Mouse (Mus musculus): ENCODE measurements around the gene Arcn1. TPM values are rescaled to one million over a fixed set of nuclear protein-coding genes. Genes with fewer than 3 reads are reported as not detected.

Arcn1 gene
- polyA plus RNA-seq, 1 experiment from 2014 or later, result 98.1 TPM

DNA sequence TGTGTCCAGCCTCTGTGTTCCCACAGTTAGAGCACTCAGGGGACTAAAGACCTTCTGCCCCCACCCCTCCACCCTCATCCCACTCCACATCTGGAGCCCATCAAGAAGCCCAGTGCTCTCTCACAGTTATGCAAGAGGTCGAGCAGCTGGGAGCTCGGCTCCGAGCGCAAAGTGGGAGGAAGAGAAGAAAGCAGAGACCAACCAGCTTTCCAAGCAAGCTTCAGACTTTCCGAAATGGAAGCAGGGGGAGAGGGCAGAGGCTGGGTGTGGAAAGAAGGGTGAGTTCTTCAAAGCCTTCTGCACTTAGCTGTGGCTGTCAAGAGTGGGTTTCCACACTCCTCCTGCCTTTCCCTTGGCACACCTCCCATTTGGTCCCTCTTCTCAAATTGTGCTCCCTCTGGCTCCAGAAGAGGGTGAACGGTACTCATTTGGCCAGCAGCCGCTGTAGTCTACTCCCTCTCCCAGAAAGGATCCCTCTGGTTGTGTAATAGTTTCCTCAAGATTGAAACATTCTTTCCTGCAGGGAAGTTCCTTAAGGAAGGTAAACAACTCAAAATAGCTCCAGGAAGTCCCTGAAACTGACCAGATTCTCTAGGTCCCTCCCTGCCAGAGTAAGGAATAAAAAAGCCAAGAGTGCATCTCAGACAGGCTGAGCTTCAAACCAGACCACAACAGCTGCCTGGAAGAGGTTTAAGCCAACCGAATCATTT lies 30.2 kb downstream of the Arcn1 start:
- Histone ChIP-seq H3K4me1 (replicated peaks; ENCODE audit: control insufficient read depth, insufficient read depth) (peaks cover 4% of the 10 kb centered on the region), H3K9me3 (ENCODE audit: control insufficient read depth, low read length) (no peaks in the 10 kb centered on the region), H3K4me2 (replicated peaks; ENCODE audit: low read depth) (no peak overlapping the region), H3K27me3 (ENCODE audit: control insufficient read depth, insufficient read depth, low read length) (no peaks in the 10 kb centered on the region), H3K4me3 (ENCODE audit: low read depth, low read length) (no peak overlapping the region), H3K27ac (replicated peaks) (peak overlapping the region; percentile 89), H3K9ac (ENCODE audit: low read length) (no peak overlapping the region), H3K36me3 (ENCODE audit: control insufficient read depth, insufficient read depth, low read length) (no peaks in the 10 kb centered on the region)
- DNase-seq (ENCODE audit: low spot score) (no peak), ATAC-seq (ENCODE audit: low FRiP score, low TSS enrichment) (peak; percentile 38; the same call in 1 of the 2 replicates)
- 37% methylated on average over 8 of the region's 8 CpGs for WGBS
- TF ChIP-seq EP300 (optimal IDR thresholded peaks at IDR 0.05) (no peak), CTCF (IDR thresholded peaks at IDR 0.05; ENCODE audit: low read depth) (peak; percentile 26)

DNA sequence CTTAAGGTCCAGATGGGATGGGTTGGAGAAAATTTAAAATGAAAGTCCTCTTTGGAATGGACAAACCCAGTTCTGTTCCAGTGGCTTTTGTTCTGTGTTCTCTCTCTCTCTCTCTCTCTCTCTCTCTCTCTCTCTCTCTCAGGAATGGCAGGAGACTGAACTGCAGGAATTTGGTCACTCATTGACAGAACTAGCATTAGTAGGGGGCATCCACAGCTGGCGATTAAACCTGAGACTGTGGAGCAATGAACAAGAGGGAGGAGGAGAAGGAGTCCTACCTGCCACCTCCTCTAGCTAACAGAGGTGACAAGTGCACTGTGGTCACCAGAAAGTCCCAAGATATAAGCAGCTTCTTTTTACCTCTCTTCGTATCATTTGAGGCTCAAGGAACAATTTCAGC lies 31.3 kb downstream of the Arcn1 start:
- 0 out of 2 replicates have a peak overlapping the region, but pooled peaks have one; percentile 13 for H3K27ac ChIP-seq (replicated peaks)
- no peaks in the 10 kb centered on the region for H3K9me3 ChIP-seq (ENCODE audit: control insufficient read depth, low read length)
- no peak overlapping the region for H3K9ac ChIP-seq (ENCODE audit: low read length)
- H3K4me3 ChIP-seq (ENCODE audit: low read depth, low read length), result no peak overlapping the region
- H3K36me3 ChIP-seq (ENCODE audit: control insufficient read depth, insufficient read depth, low read length), result no peaks in the 10 kb centered on the region
- no peak for DNase-seq (ENCODE audit: low spot score)
- 68% methylated on average over 2 of the region's 2 CpGs for WGBS
- H3K4me1 ChIP-seq (replicated peaks; ENCODE audit: control insufficient read depth, insufficient read depth), result peaks cover 4% of the 10 kb centered on the region
- ATAC-seq (ENCODE audit: low FRiP score, low TSS enrichment), result no peak
- no peak for TF ChIP-seq CTCF (IDR thresholded peaks at IDR 0.05; ENCODE audit: low read depth)
- TF ChIP-seq EP300 (optimal IDR thresholded peaks at IDR 0.05), result no peak
- no peak overlapping the region for H3K4me2 ChIP-seq (replicated peaks; ENCODE audit: low read depth)
- H3K27me3 ChIP-seq (ENCODE audit: control insufficient read depth, insufficient read depth, low read length), result no peaks in the 10 kb centered on the region

DNA sequence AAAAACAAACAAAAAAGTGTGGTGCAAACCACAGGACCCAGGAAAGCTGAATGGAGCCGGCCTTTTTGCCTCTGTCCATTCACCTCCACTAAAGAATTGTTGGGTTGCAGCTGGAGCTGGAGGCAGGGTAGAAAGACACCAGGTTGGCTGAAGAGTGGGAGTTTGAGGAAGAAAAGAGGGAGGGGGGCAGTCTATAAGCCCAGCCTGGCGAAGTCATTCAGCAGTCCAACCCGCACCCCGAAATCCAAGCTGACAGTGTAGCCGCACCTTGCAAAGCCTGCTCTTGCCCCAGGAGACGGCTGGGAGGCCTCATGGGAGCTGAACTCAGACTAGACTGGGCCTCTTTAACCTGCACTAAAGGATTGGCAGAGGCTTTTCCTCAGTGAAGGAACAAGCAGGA lies 31.8 kb downstream of the Arcn1 start:
- H3K4me2 ChIP-seq (replicated peaks; ENCODE audit: low read depth), result no peak overlapping the region
- H3K27me3 ChIP-seq (ENCODE audit: control insufficient read depth, insufficient read depth, low read length), result no peaks in the 10 kb centered on the region
- ATAC-seq (ENCODE audit: low FRiP score, low TSS enrichment), result no peak
- TF ChIP-seq CTCF (IDR thresholded peaks at IDR 0.05; ENCODE audit: low read depth), result no peak
- no peak for TF ChIP-seq EP300 (optimal IDR thresholded peaks at IDR 0.05)
- H3K27ac ChIP-seq (replicated peaks), result 0 out of 2 replicates have a peak overlapping the region, but pooled peaks have one; percentile 13
- no peak for DNase-seq (ENCODE audit: low spot score)
- H3K9ac ChIP-seq (ENCODE audit: low read length), result no peak overlapping the region
- H3K4me1 ChIP-seq (replicated peaks; ENCODE audit: control insufficient read depth, insufficient read depth), result peaks cover 4% of the 10 kb centered on the region
- WGBS, result 74% methylated on average over 6 of the region's 6 CpGs
- no peaks in the 10 kb centered on the region for H3K9me3 ChIP-seq (ENCODE audit: control insufficient read depth, low read length)
- no peak overlapping the region for H3K4me3 ChIP-seq (ENCODE audit: low read depth, low read length)
- no peaks in the 10 kb centered on the region for H3K36me3 ChIP-seq (ENCODE audit: control insufficient read depth, insufficient read depth, low read length)

DNA sequence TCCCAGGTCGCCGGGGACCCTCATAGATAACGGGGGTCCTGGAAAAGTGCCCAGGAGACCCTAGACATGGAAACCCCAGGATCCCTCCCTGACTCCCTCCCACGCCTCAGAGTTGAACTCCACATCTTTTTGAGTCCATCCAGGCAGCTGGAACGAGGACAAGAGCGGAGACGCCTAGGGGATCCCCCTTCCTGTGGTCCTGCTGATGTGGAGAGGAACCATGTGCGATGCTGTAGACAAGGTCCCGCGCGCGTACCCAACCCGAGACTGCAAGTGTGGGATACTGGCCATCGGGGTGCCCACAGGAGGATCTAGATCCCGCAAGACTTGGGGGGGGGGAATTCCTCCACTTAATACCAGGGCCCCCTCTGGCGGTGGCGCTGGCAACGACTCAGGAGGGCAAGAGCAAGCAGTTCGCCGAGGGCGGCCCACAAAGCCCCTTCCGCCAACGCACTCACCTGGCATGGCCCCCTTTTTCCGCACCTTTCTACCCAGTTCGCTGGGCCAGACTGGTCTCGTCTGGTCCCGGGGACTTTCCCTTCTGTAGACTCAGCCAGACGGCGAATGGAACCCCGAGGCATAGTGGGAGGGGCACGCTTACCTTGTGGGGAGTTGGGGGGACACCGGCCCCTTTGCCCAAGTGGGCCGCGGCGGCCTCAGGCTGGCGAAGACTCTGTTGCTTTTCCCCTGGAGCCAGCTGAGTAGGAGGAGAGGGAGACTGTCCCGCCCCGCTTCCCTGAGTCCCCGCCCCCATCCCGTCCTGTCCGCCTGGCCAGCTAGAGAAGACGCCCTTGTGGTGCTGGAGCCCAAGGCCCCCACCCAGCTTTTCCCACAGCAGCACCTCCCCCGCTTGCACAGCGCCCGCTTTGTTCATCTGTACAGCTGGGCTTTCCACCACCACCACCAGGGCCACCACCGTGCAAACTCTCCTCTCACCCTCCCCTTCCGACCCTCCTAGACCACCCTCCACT lies 32.8 kb downstream of the Arcn1 start, which contains the start of gene Phldb1:
Gene Phldb1, minus strand, starts transcription at position 675 of the 971 bp plus-strand sequence.
- ATAC-seq (ENCODE audit: low FRiP score, low TSS enrichment) (peak; percentile 74), DNase-seq (ENCODE audit: low spot score) (peak; percentile 80)
- Histone ChIP-seq H3K27me3 (ENCODE audit: control insufficient read depth, insufficient read depth, low read length) (no peaks in the 10 kb centered on the region), H3K36me3 (ENCODE audit: control insufficient read depth, insufficient read depth, low read length) (no peaks in the 10 kb centered on the region), H3K4me1 (replicated peaks; ENCODE audit: control insufficient read depth, insufficient read depth) (peaks cover 4% of the 10 kb centered on the region), H3K4me3 (ENCODE audit: low read depth, low read length) (peak within 1 kb of the TSS; percentile 63), H3K9ac (ENCODE audit: low read length) (peak within 1 kb of the TSS; percentile 65), H3K27ac (replicated peaks) (peak within 1 kb of the TSS; percentile 79), H3K4me2 (replicated peaks; ENCODE audit: low read depth) (peak within 1 kb of the TSS; percentile 77), H3K9me3 (ENCODE audit: control insufficient read depth, low read length) (no peaks in the 10 kb centered on the region)
- WGBS, result 1% methylated on average over 39 of the region's 47 CpGs
- TF ChIP-seq EP300 (optimal IDR thresholded peaks at IDR 0.05), result no peak
- peak; percentile 70 for TF ChIP-seq CTCF (IDR thresholded peaks at IDR 0.05; ENCODE audit: low read depth)

- WGBS, result 1% methylated on average over 76 of the region's 79 CpGs
- Histone ChIP-seq H3K4me1 (replicated peaks; ENCODE audit: control insufficient read depth, insufficient read depth) (peaks cover 4% of the 10 kb centered on the region), H3K9ac (ENCODE audit: low read length) (peak overlapping the region; percentile 65), H3K27ac (replicated peaks) (peak overlapping the region; percentile 79), H3K27me3 (ENCODE audit: control insufficient read depth, insufficient read depth, low read length) (no peaks in the 10 kb centered on the region), H3K4me2 (replicated peaks; ENCODE audit: low read depth) (peak overlapping the region; percentile 77), H3K36me3 (ENCODE audit: control insufficient read depth, insufficient read depth, low read length) (no peaks in the 10 kb centered on the region), H3K9me3 (ENCODE audit: control insufficient read depth, low read length) (no peaks in the 10 kb centered on the region), H3K4me3 (ENCODE audit: low read depth, low read length) (peak overlapping the region; percentile 63)
- DNase-seq (ENCODE audit: low spot score) (peak; percentile 63), ATAC-seq (ENCODE audit: low FRiP score, low TSS enrichment) (peak; percentile 62)
- TF ChIP-seq CTCF (IDR thresholded peaks at IDR 0.05; ENCODE audit: low read depth) (no peak), EP300 (optimal IDR thresholded peaks at IDR 0.05) (no peak)
Observed at GRCm38 (mm10) chr9:44733671-44734523, 33.7 kb downstream of the Arcn1 start.
